Mouse (Mus musculus) right cerebral cortex, postnatal 36 days (tissue): Measurements from ENCODE around the gene Mdga2.

Experiments
- DNase-seq, 2 experiments: peaks; one replicate each; pipeline ENCODE4 v3.0.0; 2022; ENCODE audit warnings: low spot score in 2 of 2, mixed read lengths in 1 of 2

The Mdga2 gene

DNA sequence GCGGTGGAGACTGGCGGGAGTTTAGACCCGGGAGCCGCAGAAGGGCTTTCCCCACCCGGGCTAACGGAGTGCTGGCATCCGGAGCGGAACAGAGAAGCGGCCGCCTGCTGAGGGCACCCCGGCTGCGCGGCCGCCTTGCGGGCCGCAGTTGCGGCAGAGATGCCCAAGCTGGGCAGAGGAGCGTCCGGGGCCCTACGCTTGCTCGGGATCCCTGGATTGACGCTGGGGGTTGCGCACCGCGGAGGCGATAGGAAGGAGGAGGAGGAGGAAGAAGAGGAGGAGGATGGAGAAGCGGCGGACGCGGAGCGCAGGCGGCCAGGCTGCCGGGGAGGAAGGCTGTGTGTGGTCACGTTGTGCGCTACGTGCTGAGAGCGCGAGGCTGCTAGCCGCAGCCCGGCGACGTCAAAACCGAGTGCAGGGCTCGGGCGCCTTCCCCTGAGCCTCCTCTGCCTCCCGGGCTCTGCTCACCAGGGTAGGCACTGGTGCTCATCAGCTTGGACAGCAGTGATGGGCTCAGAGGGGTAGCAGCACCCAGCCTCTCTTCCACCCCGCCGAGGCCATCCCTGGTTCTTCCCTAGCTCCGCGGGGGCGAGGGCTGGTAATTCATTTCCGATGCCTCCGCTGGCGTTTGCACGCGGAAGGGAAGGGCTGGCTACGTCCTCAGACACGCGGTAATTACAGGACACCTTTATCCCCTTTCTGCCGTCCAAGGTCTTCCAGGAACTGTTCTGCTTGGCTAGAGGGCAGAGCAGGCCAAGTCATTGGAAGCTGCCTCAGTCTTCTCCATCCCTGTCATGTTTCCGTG is at the start of gene Mdga2:
TSS of gene Mdga2 (minus strand) at position 329 of the 805 bp plus-strand sequence.
- DNase-seq = peak; percentile 73 to 77

DNA sequence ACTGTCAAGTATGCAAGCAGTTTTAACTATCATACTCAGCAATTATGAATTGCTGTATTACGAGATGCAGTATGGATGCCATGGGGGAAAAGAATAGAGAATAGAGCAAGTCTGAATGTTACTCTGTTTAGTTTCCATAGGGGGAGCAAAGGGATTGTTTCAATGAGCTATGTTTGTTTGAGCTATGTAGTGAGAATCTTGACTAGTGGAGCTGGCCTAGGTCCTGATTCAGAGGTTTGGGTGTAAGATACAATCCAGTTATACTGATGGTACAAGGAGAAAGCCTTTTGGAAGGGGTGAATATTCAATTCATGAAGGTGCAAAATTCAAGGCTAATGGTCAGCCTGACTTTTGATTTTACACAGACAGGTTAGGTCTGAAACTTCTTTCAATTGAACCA is 45.1 kb upstream of the Mdga2 start:
- no peak for DNase-seq

DNA sequence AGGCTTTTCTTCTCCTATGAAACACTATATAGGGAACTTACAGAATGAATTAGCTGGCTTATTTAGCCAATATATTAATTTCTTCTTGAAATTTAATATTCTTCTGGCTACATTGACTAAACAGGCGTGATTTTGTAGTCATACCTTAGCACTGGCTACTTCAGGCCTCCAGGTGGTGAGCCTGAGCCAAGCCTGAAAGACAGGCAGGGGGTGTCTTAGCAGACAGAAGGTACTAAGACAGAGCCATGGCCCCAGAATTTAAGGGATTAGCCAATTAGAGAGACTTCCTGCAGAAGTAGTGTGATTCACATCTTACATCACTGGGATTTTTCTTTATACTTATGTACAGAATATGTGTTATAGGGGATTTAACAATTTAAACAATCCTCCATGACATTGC is 1.2 kb upstream of the Mdga2 start:
- no peak for DNase-seq

DNA sequence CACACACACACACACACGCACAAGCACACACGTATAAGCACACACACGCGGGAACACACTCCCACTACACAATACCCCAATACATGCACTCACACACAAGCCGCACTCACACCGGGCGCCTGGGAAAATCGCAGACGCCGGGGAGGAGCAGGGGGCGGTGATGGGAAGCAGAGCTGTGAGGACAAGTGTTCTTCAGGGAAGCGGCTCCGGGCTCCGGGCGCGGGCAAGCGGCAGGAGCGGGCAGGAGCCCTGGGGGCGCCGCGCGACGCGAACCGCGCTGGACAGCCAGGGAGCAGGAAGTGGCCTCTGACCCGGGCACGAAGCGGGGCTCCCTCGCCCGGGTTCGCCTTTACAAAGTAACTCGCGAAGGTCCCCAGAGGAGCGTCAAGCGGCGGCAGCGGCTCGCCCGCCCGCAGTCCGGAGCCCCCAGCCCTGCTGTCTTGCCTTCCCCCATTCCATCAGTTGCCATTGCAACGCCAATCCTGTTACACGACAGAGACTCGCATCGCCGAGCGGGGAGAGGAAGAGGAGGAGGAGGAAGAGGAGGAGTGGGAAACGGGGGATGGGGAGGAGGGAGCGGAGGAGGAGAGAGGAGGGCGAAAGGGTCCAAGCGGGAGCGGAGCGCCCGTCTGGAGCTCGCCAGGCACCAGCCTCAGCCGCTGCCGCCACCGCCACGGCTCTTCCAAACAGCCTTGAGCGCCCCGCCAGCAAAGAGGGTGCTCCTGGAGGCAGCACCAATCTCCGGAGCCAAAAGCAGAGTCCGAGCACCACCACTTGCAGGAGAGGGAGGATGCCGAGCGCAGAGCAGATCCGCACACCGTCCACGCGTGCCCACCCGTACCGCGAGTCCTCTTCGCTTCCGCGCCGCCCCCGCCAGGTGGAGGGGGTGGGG is 774 bp downstream of the Mdga2 start:
- DNase-seq = peak; percentile 61 to 70

DNA sequence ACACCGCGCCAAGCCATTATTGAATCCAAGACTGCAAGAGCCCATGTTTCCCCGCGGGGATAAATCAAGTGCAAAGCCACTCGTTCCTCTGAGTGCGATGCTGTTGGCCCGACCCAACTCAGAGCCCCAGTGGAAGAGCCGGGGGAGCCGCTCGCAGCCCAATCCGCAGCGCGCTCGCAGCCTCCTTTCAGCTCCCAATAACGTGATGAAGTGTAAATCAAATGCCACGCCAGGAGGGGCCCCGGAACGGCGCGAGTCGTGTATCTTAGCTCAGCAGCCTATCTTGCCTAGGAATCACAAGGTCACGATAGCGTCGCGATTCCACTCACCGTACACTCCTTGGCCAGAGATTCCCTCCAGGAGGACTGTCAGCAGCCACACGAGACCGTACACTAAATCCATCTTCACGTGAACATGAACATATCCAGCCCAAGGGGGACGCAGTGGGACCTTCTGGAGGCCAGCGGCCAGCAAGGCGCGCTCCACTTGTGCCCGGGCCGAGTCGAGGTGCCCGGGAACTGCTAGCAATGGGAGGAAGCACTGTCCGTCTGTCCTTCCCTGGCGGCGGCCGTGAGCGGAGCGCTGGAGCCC is 1.6 kb downstream of the Mdga2 start:
- peak; percentile 52 to 65 for DNase-seq

DNA sequence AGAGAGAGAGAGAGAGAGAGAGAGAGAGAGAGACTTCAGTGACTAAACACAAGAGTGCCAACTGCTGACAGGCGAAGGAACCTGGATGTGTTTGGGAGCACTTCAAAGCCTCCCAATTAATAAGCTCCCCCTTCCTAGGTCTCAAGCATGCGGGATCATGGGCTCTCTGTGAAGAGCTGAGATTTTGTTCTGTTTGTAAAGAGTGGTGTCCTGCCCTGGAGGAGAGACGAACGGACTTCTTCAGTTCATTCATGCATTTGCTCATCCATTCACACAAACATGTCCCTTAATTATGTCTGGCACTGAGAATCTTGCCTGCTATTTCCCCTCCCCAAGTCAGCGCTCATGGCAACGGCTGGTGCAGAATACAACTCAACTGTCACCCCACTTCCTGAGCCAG is 2.3 kb downstream of the Mdga2 start:
- DNase-seq = no peak

DNA sequence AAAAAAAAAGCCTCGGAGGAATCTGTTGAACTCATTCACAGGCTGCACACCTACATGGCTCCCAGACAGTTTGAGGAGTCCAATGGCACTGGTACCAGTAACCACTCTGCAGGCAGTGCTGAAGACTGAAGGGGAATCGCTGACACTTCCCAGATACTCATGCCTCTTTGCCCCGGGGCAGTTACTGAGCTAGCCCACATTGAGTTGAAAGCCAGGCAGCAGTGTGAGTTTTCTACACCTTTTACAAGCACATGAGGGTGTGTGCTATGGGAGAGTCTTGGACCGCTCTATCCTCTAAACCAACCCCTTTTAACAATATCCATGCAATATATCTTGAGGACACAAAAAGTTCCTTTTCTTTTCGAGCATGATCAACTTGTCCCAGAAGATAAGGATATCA is 2.8 kb downstream of the Mdga2 start:
- no peak for DNase-seq

DNA sequence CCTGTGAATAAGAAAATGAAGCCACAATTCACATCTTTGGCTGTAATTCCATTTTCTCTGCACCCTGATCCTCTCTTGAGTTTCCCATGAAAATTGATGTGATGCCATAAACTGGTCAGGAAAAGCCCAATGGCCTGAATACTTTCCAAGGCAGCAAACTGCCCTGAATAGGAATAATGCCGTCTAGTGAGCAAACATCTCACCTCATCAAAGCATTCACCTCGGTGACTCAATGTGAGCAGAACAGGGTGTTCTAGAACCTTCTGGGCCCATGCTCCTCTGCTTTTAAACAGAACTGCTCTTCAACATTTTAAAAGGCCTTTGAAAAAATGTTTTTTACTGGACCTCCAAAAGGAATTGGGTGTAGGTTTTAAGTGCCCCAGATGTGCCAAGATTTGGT is 9.5 kb downstream of the Mdga2 start:
- no peak for DNase-seq

DNA sequence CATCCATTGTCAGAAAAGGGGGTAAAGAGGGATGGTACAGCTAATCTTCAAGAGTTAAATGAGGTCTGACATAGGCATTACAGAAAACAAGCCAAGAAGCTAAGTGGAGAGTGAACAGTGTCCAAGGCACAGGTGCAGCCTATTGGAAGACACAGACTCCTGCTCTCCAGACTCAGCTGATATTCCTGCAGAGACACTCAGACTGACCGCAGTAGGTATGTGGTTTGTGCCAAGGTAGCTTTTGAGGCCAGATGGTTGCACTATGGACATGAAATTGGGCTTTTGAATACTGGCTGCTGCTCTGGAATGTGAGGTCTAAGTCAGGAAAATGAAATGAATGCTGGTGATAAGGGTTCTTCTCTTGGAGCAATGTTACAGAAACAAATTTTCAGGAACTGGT is 44.2 kb downstream of the Mdga2 start:
- no peak for DNase-seq

DNA sequence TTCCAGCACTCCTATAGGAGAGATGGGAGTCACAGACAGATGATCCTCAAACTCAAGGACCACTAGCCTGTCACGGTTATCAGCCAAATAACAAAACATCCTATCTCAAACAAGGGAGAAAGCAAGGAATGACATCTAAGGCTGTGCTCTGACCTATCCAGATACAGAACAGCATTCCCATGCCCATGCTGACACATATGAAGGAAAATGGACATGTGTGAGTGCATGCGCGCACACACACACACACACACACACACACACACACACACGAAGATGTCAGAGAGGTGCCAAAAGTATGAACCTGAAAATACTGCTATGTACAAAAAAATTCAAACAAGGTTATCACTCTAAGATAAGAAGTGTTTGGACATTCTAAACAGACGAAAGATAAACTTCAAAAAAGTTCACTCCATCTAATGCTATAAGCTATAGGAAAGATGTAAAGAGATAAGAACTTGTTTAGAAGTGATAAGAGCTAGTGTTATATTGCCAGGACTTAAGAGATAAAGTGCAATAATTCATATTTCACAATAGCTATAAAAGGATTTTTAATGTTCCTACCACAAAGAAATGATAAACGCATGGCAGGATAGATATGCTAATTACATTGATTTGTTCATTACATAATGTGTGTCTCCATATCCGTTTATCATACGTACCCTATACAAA is 65.6 kb downstream of the Mdga2 start:
- no peak for DNase-seq

DNA sequence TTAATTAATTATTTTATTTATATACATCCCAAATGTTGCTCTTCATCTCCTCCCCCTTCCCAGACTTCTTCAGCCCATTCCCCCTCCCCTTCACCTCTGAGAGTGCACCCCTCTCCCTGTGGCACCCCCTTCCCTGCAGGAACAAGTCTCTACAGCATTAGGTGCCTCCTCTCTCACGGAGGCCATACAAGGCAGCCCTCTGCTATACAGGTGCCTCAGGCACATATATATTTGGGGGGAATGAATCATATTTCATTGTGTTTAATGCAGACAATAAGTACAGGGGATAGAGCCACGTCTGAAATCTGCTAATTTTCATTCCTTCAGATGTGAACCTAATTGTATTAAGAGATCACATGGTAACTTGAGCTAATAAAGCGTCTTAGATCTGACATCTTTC is 69.3 kb downstream of the Mdga2 start:
- no peak for DNase-seq

DNA sequence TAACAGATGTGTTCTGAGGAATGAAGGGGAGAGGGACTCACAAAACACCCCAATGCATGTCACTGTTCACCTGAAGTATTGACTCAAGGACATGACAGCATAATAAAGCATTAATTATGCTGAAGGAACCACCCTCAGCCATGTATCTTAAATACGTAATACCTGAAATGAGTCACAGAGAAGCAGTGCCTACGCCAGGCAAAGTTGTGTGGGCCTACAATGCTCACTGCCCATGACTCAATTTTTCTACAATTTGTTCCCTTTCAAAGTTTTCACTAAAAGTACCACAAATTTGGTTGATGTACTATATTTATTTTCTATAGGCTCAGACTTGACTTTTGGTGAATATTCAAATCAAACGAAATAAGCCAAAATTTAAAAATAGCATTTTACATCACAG is 80.7 kb downstream of the Mdga2 start:
- DNase-seq = no peak

DNA sequence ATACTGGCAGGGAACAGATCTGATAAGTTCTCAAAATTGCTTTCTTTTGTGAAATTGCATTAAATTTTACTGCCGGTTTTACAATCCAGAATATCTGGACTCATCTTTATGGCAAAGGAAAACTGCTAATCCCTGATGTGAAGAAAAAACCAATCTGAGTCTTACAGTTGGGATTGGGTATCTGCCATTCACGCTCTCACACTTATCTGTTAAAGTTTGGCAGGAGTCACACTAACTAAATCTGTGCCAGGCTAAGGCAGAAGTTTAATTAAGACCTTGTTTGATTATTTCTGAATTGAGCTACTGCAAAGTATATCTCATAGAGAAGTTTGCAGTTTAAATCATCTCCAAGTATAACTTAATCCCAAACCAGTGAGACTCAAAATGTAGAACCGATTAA is 82.2 kb downstream of the Mdga2 start:
- DNase-seq = no peak

DNA sequence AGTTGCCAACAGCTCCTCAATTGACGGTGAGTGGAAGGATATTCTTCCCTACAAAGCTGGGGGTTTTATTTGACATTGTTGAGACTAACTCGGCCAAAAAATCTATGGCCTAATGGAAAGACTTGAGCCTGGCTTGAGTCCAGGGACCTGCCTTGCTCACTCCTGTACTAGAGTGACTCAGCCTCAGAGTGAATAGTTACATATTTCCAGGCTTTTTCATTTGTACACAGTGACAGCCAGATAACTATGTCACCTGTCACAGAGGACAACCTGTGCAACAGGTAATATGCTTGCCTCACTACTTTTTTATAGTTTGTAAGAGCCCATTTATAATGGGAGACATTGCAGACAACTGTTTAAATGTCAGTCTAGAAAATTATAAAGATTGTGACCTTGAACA is 94.9 kb downstream of the Mdga2 start:
- no peak for DNase-seq

DNA sequence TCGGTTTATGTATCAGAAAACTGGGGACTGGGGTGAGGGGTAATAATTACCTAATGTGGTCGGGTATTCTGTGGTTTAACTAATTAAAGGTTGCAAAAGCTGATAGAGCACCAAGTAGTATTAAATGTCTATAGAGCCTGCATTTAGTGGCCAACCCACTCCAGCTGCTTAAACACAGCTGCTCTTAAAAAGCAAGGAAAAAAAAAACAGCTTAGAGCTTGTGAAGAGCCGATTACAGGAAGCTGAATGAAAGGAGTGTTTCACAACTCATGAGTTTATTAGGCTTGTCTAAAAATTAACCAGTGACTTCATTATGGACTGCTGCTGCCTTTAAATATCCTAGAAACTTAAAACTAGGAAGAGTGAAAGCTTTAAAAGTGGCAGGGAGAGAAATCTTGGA is 98.5 kb downstream of the Mdga2 start:
- DNase-seq = no peak

DNA sequence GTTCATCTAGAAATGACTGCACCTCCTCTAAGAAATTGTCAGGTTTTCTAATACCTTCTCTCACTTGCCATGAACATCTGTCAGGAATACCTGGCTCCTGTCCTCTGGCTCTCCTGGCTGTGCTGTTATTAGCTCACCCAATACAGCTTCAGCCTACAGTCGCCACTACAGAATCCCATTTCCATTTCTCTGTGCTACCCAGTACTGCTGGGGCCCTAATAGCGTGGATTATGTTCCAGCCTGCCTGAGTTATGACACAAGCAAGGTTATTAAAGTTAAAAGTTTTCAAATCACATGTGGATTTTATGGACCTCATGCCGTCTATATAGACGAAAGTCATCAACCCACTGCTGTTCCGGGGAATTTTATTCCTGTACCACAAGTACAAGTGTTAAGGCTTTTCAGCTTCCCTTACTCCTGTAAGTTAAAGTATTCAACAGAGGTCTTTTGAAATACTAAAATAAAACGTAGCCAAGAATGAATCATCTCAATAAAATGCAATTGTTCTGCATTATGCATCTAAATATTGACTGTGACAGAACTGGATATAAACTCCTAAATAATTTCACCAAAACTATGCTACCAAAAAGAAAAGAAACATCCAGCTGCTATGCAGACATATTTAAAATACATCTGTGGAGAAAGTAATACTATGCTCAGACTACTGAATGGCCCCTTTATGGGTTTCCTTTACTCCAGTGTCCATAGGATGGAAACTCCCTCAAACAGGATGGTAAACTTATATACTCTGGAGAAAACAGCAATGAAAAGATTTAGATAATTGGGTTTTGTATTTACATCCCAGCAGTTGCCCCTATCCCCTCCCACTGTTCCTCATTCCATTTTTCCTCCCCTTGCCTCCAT is 103.5 kb downstream of the Mdga2 start:
- no peak for DNase-seq

DNA sequence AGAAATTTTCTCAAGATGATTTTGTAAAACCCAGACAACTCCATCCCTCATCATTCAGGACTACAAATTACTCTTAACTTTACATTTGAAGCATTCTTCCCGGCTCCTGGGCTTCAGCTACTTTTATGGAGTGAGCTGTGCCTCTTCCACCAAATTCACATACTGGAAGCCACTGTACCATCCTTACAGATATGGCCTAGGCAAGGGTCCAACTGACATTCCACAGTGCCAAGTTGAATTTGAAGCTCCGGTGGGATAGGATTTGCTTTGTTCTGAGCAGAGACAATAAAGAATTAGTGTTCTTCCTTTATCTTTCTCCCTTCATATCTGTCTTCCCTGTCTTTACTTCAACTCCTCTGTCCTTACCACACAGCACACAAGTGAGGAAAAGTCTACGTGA is 118.2 kb downstream of the Mdga2 start:
- no peak for DNase-seq

DNA sequence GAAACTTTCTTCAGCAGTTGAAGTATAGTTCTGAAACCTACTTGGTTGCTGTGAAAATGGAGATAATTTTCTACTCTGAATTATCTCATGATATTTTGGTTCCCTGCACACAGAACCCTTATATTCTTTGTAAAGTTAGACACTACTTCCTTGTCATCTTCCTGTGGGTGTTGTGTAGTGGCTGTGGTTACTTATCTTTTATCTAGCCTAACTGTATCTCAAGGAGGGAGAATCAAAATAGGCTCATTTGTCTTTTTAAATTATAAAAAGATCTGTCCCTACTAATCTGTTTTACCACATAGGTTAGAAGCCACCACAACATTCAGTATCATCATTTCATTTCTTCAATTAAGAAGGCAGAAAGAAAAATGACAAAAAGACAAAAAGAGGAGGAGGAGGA is 127.9 kb downstream of the Mdga2 start:
- no peak for DNase-seq

DNA sequence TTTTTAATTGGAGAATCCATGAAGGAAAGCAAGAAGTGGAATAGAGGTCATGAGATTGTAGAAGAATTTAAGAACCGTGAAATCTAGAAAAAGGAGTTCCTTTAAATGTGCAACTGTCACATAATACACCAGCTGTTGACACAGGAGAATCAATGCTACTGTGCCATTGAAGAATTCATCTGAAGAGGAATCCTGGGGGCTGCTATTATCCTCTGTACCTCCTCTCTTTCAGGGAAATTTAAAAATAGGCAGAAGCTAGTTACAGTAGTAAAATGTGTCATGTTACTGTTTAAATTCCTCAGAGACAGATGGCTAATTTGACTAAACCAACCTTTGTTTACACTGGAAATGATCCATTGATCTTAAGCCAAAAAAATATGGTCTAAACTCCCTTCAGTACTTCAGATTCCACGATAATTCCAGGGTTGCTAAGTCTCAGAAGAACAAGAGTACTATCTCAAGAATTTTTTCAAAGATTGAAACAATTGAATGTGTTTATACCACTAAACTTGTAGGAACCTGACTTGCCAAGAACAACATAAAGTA is 131.9 kb downstream of the Mdga2 start:
- no peak for DNase-seq

DNA sequence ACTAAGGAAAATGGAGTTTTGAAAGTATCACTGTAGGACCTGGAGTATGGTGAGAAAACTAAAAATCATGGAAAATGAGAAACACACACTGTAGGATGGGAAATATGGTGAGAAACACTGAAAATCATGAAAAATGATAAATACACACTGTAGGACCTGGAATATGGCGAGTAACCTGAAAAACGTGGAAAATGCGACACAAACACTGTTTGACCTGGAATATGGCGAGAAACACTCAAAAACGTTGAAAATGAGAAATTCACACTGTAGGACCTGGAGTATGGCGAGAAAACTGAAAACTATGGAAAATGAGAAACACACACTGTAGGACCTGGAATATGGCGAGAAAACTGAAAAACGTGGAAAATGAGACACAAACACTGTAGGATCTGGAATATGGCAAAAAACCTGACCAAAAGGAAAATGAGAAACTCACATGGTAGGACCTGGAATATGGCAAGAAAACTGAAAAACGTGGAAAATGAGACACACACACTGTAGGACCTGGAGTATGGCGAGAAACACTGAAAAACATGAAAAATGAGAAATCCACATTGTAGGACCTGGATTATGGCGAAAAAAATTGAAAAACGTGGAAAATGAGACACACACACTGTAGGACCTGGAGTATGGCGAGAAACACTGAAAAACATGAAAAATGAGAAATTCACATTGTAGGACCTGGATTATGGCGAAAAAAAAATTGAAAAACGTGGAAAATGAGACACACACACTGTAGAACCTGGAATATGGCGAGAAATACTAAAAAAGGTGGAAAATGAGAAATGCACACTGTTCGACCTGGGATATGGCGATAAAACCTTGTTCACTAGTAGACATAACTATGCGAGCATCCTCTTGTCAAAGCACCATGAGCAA is 163.0 kb downstream of the Mdga2 start:
- DNase-seq = no peak
